Mouse (Mus musculus): ENCODE results near the gene Arl6ip4.

DNA sequence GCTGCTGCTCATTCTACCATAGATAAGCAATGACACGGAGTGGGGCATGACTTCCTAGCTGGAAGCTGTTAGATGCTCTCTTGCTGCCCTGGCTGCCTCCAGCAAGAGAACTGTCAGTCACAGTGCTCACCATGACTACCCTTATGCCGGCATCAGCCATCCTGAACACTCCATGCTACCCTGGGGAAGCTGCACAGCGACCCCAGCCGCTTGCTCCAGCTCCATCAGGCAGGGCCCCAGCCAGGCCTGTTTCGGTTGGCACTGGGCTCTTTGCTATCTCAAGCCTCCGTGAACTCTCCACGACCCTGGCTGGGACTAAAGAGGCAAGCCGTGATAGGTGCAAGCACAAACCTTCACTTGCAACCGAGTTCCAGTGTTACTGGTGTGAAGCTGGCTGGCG lies 45.9 kb downstream of the Arl6ip4 start:
- TF ChIP-seq POLR2A (IDR thresholded peaks at IDR 0.05; ENCODE audit: low read depth, low read length) (no peak), CTCF (IDR thresholded peaks at IDR 0.05; ENCODE audit: extremely low read depth, insufficient read length, insufficient replicate concordance, low read depth, low read length) (no peak)
